Mouse (Mus musculus) kidney, adult 2 months (tissue): ENCODE measurements around the gene Irf2bpl.

Experiments
- CTCF ChIP-seq: fragments of 200-500 bp; conservative IDR thresholded peaks from 2 replicates; pipeline ENCODE4 v1.5.1; 2011; ENCODE audit warnings: low read depth, mild to moderate bottlenecking, control low read depth, low read length, moderate library complexity, mixed read lengths; ENCODE audit not compliant: insufficient read depth, insufficient read length
- POLR2A ChIP-seq: fragments of 200-500 bp; IDR thresholded peaks from one replicate; pipeline ENCODE4 v1.6.1; 2011; ENCODE audit warnings: low read depth, low read length, control low read depth

- TF ChIP-seq CTCF (no peak), POLR2A (no peak)
These were observed 47.4 kb upstream of the Irf2bpl start for GRCm38 (mm10) chr12:86931919-86932574.
